ENCODE assay signal across 32 mouse cellular contexts in genomic region chr7:83060318-83060717, GRCm38 (mm10).
DNase-seq lines count a peak whose midpoint lies in the region; ATAC-seq and TF ChIP-seq lines count a peak whose summit lies in the region.
"Had no signal": no experiment of that assay in that cellular context is flagged by ENCODE, and none has a peak within 500 bp of the region (broad histone marks: within the 10 kb centered on the region; RNA-seq: fewer than 3 reads in every experiment).

No protein-coding gene starts in this region.

- no peak for TF ChIP-seq CTCF in thymus, adult 2 months (IDR thresholded peaks at IDR 0.05; ENCODE audit: borderline replicate concordance, control insufficient read depth, extremely low read depth, insufficient read depth, low read length, poor library complexity)

- H3K9ac ChIP-seq in embryonic facial prominence, embryonic 12.5 days = no peak overlapping the region
- no peak overlapping the region for H3K9ac ChIP-seq in limb, embryonic 15.5 days
- H3K9ac ChIP-seq: forebrain, embryonic 13.5 days; heart, embryonic 15.5 days; hindbrain, embryonic 12.5 days; liver, embryonic 13.5 days had no signal

- H3K27ac ChIP-seq in embryonic facial prominence, embryonic 12.5 days = peak overlapping the region; percentile 85
- H3K27ac ChIP-seq in limb, embryonic 10.5 days = peak overlapping the region; percentile 91
- peak overlapping the region; percentile 75 for H3K27ac ChIP-seq in limb, embryonic 15.5 days
- no peak overlapping the region for H3K27ac ChIP-seq in thymus, adult 2 months (ENCODE audit: control insufficient read depth, insufficient read depth, low read length)
- H3K27ac ChIP-seq: forebrain, embryonic 13.5 days; heart, embryonic 10.5 days; heart, embryonic 15.5 days; hindbrain, embryonic 12.5 days; kidney, postnatal 0 days; liver, embryonic 13.5 days; midbrain, embryonic 10.5 days had no signal

- H3K4me2 ChIP-seq in embryonic facial prominence, embryonic 12.5 days (replicated peaks) = 0 out of 2 replicates have a peak overlapping the region, but pooled peaks have one; percentile 3
- H3K4me2 ChIP-seq in limb, embryonic 15.5 days = no peak overlapping the region
- H3K4me2 ChIP-seq: forebrain, embryonic 13.5 days; heart, embryonic 15.5 days; hindbrain, embryonic 12.5 days; liver, embryonic 13.5 days had no signal

- intact Hi-C loops in left cerebral cortex, postnatal 36 days (cut with DNase I) = loop anchor here (2.0 kb wide), 1 partner anchor 194 kb away; the partner anchor contains the start of gene Mex3b

- DNase-seq in ZHBTc4 (ENCODE audit: low read depth, low spot score) = peak; percentile 39
- peak; percentile 50 for DNase-seq in limb, embryonic 10.5 days (ENCODE audit: low spot score)
- DNase-seq in thymus, adult 2 months = no peak
- no peak for DNase-seq in B cell, adult 2 months
- DNase-seq in left cerebral cortex, postnatal 36 days (ENCODE audit: low spot score in 2 of 2) = no peak
- no peak for DNase-seq in adrenal gland, adult 2 months
- DNase-seq: adrenal gland, postnatal 25 days; cerebellum, adult 18-20 months; cerebellum, postnatal 10 days; gastrocnemius, postnatal 25 days; heart, adult 11 months; kidney, adult 8-10 months; layer of hippocampus, adult 9-11 months; liver, embryonic 13.5 days; lung, adult 18-20 months; lung, postnatal 4 days; right cerebral cortex, adult 18-20 months; spleen, adult 18-20 months; thymus, postnatal 4 days had no signal

- H3K27me3 ChIP-seq in embryonic facial prominence, embryonic 12.5 days = no peaks in the 10 kb centered on the region
- H3K27me3 ChIP-seq in limb, embryonic 10.5 days (ENCODE audit: low read depth, poor library complexity, severe bottlenecking) = no peaks in the 10 kb centered on the region
- H3K27me3 ChIP-seq in limb, embryonic 15.5 days = no peaks in the 10 kb centered on the region
- no peaks in the 10 kb centered on the region for H3K27me3 ChIP-seq in thymus, adult 2 months (ENCODE audit: control insufficient read depth, insufficient read depth, low read length)
- H3K27me3 ChIP-seq: CH12.LX; forebrain, embryonic 13.5 days; heart, embryonic 15.5 days; hindbrain, embryonic 12.5 days; liver, embryonic 13.5 days had no signal

- H3K9me3 ChIP-seq in embryonic facial prominence, embryonic 12.5 days = no peaks in the 10 kb centered on the region
- H3K9me3 ChIP-seq in limb, embryonic 10.5 days (replicated peaks) = no peaks in the 10 kb centered on the region
- no peaks in the 10 kb centered on the region for H3K9me3 ChIP-seq in limb, embryonic 15.5 days
- H3K9me3 ChIP-seq: forebrain, embryonic 13.5 days; G1E; heart, embryonic 10.5 days; heart, embryonic 15.5 days; hindbrain, embryonic 12.5 days; liver, embryonic 13.5 days; midbrain, embryonic 10.5 days had no signal

- H3K4me3 ChIP-seq in embryonic facial prominence, embryonic 12.5 days = no peak overlapping the region
- H3K4me3 ChIP-seq in limb, embryonic 10.5 days = no peak overlapping the region
- no peak overlapping the region for H3K4me3 ChIP-seq in limb, embryonic 15.5 days
- no peak overlapping the region for H3K4me3 ChIP-seq in thymus, adult 2 months (ENCODE audit: control insufficient read depth, insufficient read depth, low read length)
- H3K4me3 ChIP-seq: forebrain, embryonic 13.5 days; heart, embryonic 10.5 days; heart, embryonic 15.5 days; hindbrain, embryonic 12.5 days; liver, embryonic 13.5 days; midbrain, embryonic 10.5 days had no signal

- no peak for ATAC-seq in embryonic facial prominence, embryonic 12.5 days (ENCODE audit: insufficient number of reproducible peaks, insufficient read depth, low FRiP score, low TSS enrichment)
- ATAC-seq in limb, embryonic 15.5 days (ENCODE audit: insufficient number of reproducible peaks, low FRiP score, low TSS enrichment, low read depth) = no peak
- ATAC-seq: forebrain, embryonic 13.5 days; intestine, embryonic 16.5 days; lung, postnatal 0 days; midbrain, embryonic 16.5 days had no signal

- 42% methylated on average over 3 of the region's 3 CpGs for WGBS in embryonic facial prominence, embryonic 12.5 days
- 25% methylated on average over 3 of the region's 3 CpGs for WGBS in limb, embryonic 10.5 days
- 10% methylated on average over 3 of the region's 3 CpGs for WGBS in limb, embryonic 15.5 days
- WGBS in thymus, adult 2 months = 88% methylated on average over 3 of the region's 3 CpGs

- no peaks in the 10 kb centered on the region for H3K36me3 ChIP-seq in embryonic facial prominence, embryonic 12.5 days
- no peaks in the 10 kb centered on the region for H3K36me3 ChIP-seq in limb, embryonic 10.5 days
- H3K36me3 ChIP-seq in limb, embryonic 15.5 days = no peaks in the 10 kb centered on the region
- no peaks in the 10 kb centered on the region for H3K36me3 ChIP-seq in thymus, adult 2 months (ENCODE audit: control insufficient read depth, insufficient read depth, low read length)
- H3K36me3 ChIP-seq: G1E; heart, embryonic 10.5 days; heart, embryonic 15.5 days; hindbrain, embryonic 12.5 days; liver, embryonic 13.5 days; midbrain, embryonic 10.5 days had no signal

- TF ChIP-seq POLR2A in thymus, adult 2 months (IDR thresholded peaks at IDR 0.05; ENCODE audit: control insufficient read depth, extremely low read depth, insufficient read depth, low read length, poor library complexity) = no peak

- peaks cover 20% of the 10 kb centered on the region; the same call in 1 of the 2 replicates for H3K4me1 ChIP-seq in embryonic facial prominence, embryonic 12.5 days
- peaks cover 36% of the 10 kb centered on the region for H3K4me1 ChIP-seq in limb, embryonic 10.5 days
- H3K4me1 ChIP-seq in limb, embryonic 15.5 days = peaks cover 29% of the 10 kb centered on the region
- no peaks in the 10 kb centered on the region for H3K4me1 ChIP-seq in thymus, adult 2 months (replicated peaks; ENCODE audit: control insufficient read depth, insufficient read depth, low read length)
- H3K4me1 ChIP-seq: hindbrain, embryonic 12.5 days; liver, embryonic 13.5 days had no signal

Comparison
In these comparisons a context has a peak if more than half of its experiments do, and no peak if none do; other contexts are left out.
1. DNase-seq: peak in ZHBTc4 (single experiment) and limb, embryonic 10.5 days (single experiment); none in thymus, adult 2 months (single experiment), B cell, adult 2 months (0 of 2), left cerebral cortex, postnatal 36 days (0 of 2) and adrenal gland, adult 2 months (single experiment).